Mouse (Mus musculus): ENCODE data around the gene Evi2a.

- TF ChIP-seq CTCF (IDR thresholded peaks at IDR 0.05; ENCODE audit: insufficient read depth, low read depth, low read length) = no peak
- no peak for TF ChIP-seq POLR2A (IDR thresholded peaks at IDR 0.05; ENCODE audit: insufficient read depth, low read depth, low read length)
Observed at GRCm38 (mm10) chr11:79523560-79524309, 6.7 kb downstream of the Evi2a start, which contains the start of gene Evi2b.

Data from olfactory bulb, adult 2 months (tissue).